Mouse (Mus musculus) ES-Bruce4 (cell line): ENCODE results near the gene Spag17.

Experiments
- CTCF ChIP-seq: IDR thresholded peaks from one replicate; pipeline ENCODE4 v1.8.1; 2011; ENCODE audit warnings: low read depth, low read length
- POLR2A ChIP-seq: IDR thresholded peaks from one replicate; pipeline ENCODE4 v1.8.1; 2011; ENCODE audit warnings: low read length; ENCODE audit not compliant: insufficient read depth

DNA sequence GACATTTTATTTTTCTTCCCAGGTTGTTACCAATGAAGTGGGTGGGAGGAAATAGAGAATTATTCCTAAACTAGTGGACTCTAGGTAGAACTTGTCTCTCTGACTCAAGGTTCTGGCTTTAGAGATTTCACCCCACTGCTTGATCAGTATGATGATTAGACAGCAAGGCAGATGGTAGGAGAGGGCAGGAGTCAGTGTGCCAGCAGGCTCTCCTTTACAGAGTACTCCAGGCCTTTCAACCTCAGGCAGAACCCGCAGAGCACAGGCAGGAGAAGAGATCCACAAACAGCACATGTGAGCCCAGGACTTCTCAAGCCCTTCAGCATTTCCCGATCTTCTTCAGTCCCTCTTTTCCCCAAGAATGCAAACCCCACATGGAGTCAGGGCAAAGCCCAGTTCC lies 233.5 kb downstream of the Spag17 start:
- TF ChIP-seq CTCF (no peak), POLR2A (no peak)
